35 mouse cellular contexts compared by ENCODE assay signal in the genomic region with DNA sequence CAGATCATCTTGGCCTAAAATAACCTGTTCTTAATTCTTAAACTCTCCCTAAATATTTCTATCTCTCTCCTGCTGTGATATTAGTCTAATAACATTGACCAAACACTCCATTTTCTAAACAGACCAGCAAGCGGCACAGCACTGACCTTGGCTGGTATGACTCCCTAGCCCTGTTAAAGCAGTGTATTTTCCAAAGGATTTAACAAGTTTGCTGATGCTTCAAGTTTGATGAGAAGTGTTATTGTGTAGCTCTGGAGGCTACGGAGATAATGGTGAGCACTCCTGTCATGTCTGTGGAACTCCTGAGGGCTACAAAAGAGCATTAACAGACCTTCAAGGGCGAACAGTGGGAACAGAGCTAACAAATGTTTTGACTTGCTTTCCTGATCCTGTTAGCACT.
DNase-seq lines count a peak whose midpoint lies in the region; ATAC-seq and TF ChIP-seq lines count a peak whose summit lies in the region.
"Had no signal": no experiment of that assay in that cellular context is flagged by ENCODE, and none has a peak within 500 bp of the region (broad histone marks: within the 10 kb centered on the region; RNA-seq: fewer than 3 reads in every experiment).

No protein-coding gene starts in this region.

- no peak for TF ChIP-seq CTCF in hindbrain, postnatal 0 days (IDR thresholded peaks at IDR 0.05; ENCODE audit: low read depth)
- TF ChIP-seq CTCF in brain, embryonic 14.5 days (IDR thresholded peaks at IDR 0.05; ENCODE audit: borderline replicate concordance, extremely low read depth, insufficient read depth, insufficient read length), result no peak

- peak; percentile 3 for DNase-seq in adrenal gland, adult 2 months
- no peak for DNase-seq in adrenal gland, postnatal 10 days
- no peak for DNase-seq in hindbrain, postnatal 0 days (ENCODE audit: low spot score)
- DNase-seq in neural tube, embryonic 11.5 days (ENCODE audit: low spot score), result peak; percentile 11
- no peak for DNase-seq in neural tube, embryonic 10.5 days (ENCODE audit: extremely low spot score, low spot score)
- peak; percentile 70 for DNase-seq in brain, embryonic 14.5 days (ENCODE audit: low read depth)
- DNase-seq: adrenal gland, postnatal 14 days; cerebellum, adult 11-12 months; cerebellum, adult 9-11 months; gastrocnemius, adult 2 months; gastrocnemius, postnatal 36 days; heart, adult 18-20 months; heart, postnatal 36 days; kidney, adult 18-20 months; kidney, postnatal 25 days; lung, embryonic 14.5 days; lung, postnatal 14 days; right cerebral cortex, adult 18-20 months; spleen, adult 18-20 months; thymus, adult 18-20 months; thymus, postnatal 25 days had no signal

- H3K9me3 ChIP-seq in hindbrain, embryonic 13.5 days, result no peaks in the 10 kb centered on the region
- H3K9me3 ChIP-seq in hindbrain, postnatal 0 days (ENCODE audit: low read length), result no peaks in the 10 kb centered on the region
- no peaks in the 10 kb centered on the region for H3K9me3 ChIP-seq in neural tube, embryonic 11.5 days (ENCODE audit: control insufficient read depth, low read length)
- H3K9me3 ChIP-seq: embryonic facial prominence, embryonic 13.5 days; forebrain, embryonic 12.5 days; kidney, embryonic 15.5 days; limb, embryonic 12.5 days; liver, embryonic 15.5 days; midbrain, embryonic 12.5 days had no signal

- H3K4me2 ChIP-seq in hindbrain, embryonic 13.5 days, result no peak overlapping the region
- H3K4me2 ChIP-seq in hindbrain, postnatal 0 days (ENCODE audit: low read depth, low read length), result no peak overlapping the region
- no peak overlapping the region for H3K4me2 ChIP-seq in neural tube, embryonic 11.5 days (ENCODE audit: low read depth)
- H3K4me2 ChIP-seq: embryonic facial prominence, embryonic 13.5 days; forebrain, embryonic 12.5 days; heart, embryonic 11.5 days; hindbrain, embryonic 14.5 days; kidney, embryonic 15.5 days; limb, embryonic 12.5 days; liver, embryonic 15.5 days; lung, embryonic 14.5 days; midbrain, embryonic 12.5 days had no signal

- 0 out of 2 replicates have a peak, but pooled peaks have one; percentile 46 for ATAC-seq in hindbrain, embryonic 13.5 days (ENCODE audit: low FRiP score)
- no peak for ATAC-seq in hindbrain, postnatal 0 days
- no peak for ATAC-seq in neural tube, embryonic 11.5 days (ENCODE audit: insufficient read depth, low FRiP score, low TSS enrichment)
- ATAC-seq in activated CD4-positive, CD25-positive, alpha-beta regulatory T cell, adult 4 months, result no peak

- no peaks in the 10 kb centered on the region for H3K36me3 ChIP-seq in hindbrain, embryonic 13.5 days
- H3K36me3 ChIP-seq in hindbrain, postnatal 0 days (ENCODE audit: insufficient read depth, low read length), result no peaks in the 10 kb centered on the region
- H3K36me3 ChIP-seq in neural tube, embryonic 11.5 days (ENCODE audit: control insufficient read depth, insufficient read depth, low read length), result no peaks in the 10 kb centered on the region
- H3K36me3 ChIP-seq: embryonic facial prominence, embryonic 13.5 days; forebrain, embryonic 12.5 days; kidney, embryonic 15.5 days; limb, embryonic 12.5 days; liver, embryonic 15.5 days; midbrain, embryonic 12.5 days had no signal

- H3K9ac ChIP-seq in hindbrain, embryonic 13.5 days, result no peak overlapping the region
- no peak overlapping the region for H3K9ac ChIP-seq in hindbrain, postnatal 0 days (replicated peaks; ENCODE audit: low read length)
- no peak overlapping the region for H3K9ac ChIP-seq in neural tube, embryonic 11.5 days (ENCODE audit: low read length)
- H3K9ac ChIP-seq: embryonic facial prominence, embryonic 13.5 days; forebrain, embryonic 12.5 days; hindbrain, embryonic 14.5 days; kidney, embryonic 15.5 days; limb, embryonic 12.5 days; liver, embryonic 15.5 days; lung, embryonic 14.5 days; midbrain, embryonic 12.5 days had no signal

- H3K27me3 ChIP-seq in hindbrain, embryonic 13.5 days, result no peaks in the 10 kb centered on the region
- no peaks in the 10 kb centered on the region for H3K27me3 ChIP-seq in hindbrain, postnatal 0 days (ENCODE audit: insufficient read depth, low read length)
- H3K27me3 ChIP-seq in neural tube, embryonic 11.5 days (ENCODE audit: control insufficient read depth, insufficient read depth, low read length), result no peaks in the 10 kb centered on the region
- H3K27me3 ChIP-seq: CH12.LX; embryonic facial prominence, embryonic 13.5 days; forebrain, embryonic 12.5 days; kidney, embryonic 15.5 days; limb, embryonic 12.5 days; liver, embryonic 15.5 days; midbrain, embryonic 12.5 days had no signal

- no peak overlapping the region for H3K4me3 ChIP-seq in hindbrain, embryonic 13.5 days
- no peak overlapping the region for H3K4me3 ChIP-seq in hindbrain, postnatal 0 days (ENCODE audit: low read length)
- no peak overlapping the region for H3K4me3 ChIP-seq in neural tube, embryonic 11.5 days (ENCODE audit: low read depth, low read length)
- H3K4me3 ChIP-seq: embryonic facial prominence, embryonic 13.5 days; forebrain, embryonic 12.5 days; gastrocnemius, adult 2 months; kidney, embryonic 15.5 days; left cerebral cortex, adult 2 months; limb, embryonic 12.5 days; liver, embryonic 15.5 days; midbrain, embryonic 12.5 days; myocyte had no signal

- H3K27ac ChIP-seq in hindbrain, embryonic 13.5 days, result peak overlapping the region; percentile 44; the same call in 1 of the 2 replicates
- H3K27ac ChIP-seq in hindbrain, postnatal 0 days, result no peak overlapping the region
- H3K27ac ChIP-seq in neural tube, embryonic 11.5 days (ENCODE audit: low read depth, low read length), result no peak overlapping the region
- H3K27ac ChIP-seq: embryonic facial prominence, embryonic 13.5 days; forebrain, embryonic 12.5 days; gastrocnemius, adult 2 months; hindbrain, embryonic 14.5 days; kidney, embryonic 15.5 days; left cerebral cortex, adult 2 months; limb, embryonic 12.5 days; liver, embryonic 15.5 days; midbrain, embryonic 12.5 days; stomach, postnatal 0 days had no signal

- 49% methylated on average over 3 of the region's 3 CpGs for whole genome bisulfite sequencing in hindbrain, embryonic 13.5 days
- WGBS in hindbrain, postnatal 0 days, result 54% methylated on average over 3 of the region's 3 CpGs
- WGBS in neural tube, embryonic 11.5 days, result 56% methylated on average over 3 of the region's 3 CpGs

- TF ChIP-seq POLR2A in brain, embryonic 14.5 days (IDR thresholded peaks at IDR 0.05; ENCODE audit: borderline replicate concordance, extremely low read depth, insufficient read depth, insufficient read length, poor library complexity, severe bottlenecking), result no peak

- peaks cover 9% of the 10 kb centered on the region for H3K4me1 ChIP-seq in hindbrain, embryonic 13.5 days (replicated peaks)
- no peaks in the 10 kb centered on the region for H3K4me1 ChIP-seq in hindbrain, postnatal 0 days (ENCODE audit: insufficient read depth, low read length)
- H3K4me1 ChIP-seq in neural tube, embryonic 11.5 days (ENCODE audit: control insufficient read depth, insufficient read depth, low read length), result 0 out of 2 replicates have a peak, but pooled peaks cover 3% of the 10 kb centered on the region
- H3K4me1 ChIP-seq: embryonic facial prominence, embryonic 13.5 days; kidney, embryonic 15.5 days; limb, embryonic 12.5 days; liver, embryonic 15.5 days had no signal

Comparison
In these comparisons a context has a peak if more than half of its experiments do, and no peak if none do; other contexts are left out.
1. DNase-seq: peak in adrenal gland, adult 2 months (single experiment), neural tube, embryonic 11.5 days (single experiment) and brain, embryonic 14.5 days (single experiment); none in adrenal gland, postnatal 10 days (single experiment), hindbrain, postnatal 0 days (single experiment) and neural tube, embryonic 10.5 days (single experiment).